Mouse (Mus musculus) T-helper 1 cell (primary cell): ENCODE results near the gene Olfr684.

Experiments
- in situ Hi-C: fragments of 300-600 bp; cut with MboI, MseI; formaldehyde crosslinking; loops from one replicate; pipeline ENCODE4 v1.15.1; 2025; ENCODE audit warnings: high pct_unique_total_duplicates

Gene Olfr684

DNA sequence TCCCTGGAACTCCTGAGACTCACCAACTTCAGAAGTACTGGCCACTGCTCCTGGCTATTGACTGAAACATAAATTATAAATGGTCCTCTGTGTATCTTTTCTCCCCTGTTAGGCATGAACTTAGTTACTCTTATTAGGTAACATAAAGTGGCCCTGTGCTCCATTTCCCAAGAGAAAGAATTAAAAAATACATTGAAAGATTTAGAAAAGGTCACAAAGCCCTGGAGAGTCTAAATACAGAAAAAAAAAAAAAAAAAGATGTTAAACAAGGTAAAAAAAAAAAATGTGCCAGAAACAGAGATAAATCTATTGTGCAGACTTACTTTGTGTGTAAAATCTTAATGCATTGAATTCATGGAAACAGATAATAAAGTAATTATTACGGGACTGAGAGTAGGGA lies at the start of gene Olfr684:
Olfr684 (minus strand) TSS at position 101 of the 400 bp plus-strand sequence.
- in situ Hi-C loops, result no loop called here

DNA sequence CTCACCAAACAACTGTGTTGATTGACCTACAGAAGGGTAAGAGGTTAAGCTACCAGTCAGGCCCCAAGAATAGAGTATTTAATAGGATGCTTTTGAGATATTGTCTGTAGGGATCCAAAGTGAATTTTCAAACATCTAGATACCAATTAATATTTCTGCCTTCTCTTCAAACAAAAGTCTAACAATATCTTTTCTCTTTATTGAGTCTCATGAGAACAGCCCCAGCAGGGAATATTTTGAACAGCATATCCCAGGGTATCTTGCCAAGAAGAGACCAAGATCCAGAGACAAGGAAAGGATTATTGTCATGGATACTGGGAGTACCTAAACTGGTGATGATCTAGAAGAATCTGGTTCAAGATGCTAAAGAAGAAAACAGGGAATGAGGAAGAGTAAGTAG lies 43.9 kb upstream of the Olfr684 start, which contains the start of gene Olfr686:
Olfr686 (minus strand) TSS at position 101 of the 400 bp plus-strand sequence.
- in situ Hi-C loops, result no loop called here

DNA sequence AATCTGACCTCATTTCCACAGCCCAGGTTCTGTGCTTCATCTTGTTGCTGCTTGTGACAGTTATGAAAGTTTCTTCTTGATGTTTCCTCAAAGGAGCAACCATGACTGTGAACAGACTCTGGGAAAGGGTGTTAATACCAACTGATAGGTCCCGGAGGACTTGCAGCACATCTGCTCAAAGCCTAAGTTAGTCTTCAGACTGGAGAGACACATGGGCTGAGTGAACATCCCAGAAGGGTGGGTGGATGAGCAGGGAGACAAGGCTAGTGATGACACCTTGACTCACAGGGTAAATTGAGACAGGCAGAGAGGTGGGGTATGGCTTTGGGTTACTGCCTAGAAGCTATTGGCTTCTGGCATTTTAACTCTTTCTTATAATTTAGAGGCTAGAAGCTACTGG lies 22.5 kb upstream of the Olfr684 start, which contains the start of gene Olfr685:
Olfr685 (minus strand) TSS at position 101 of the 400 bp plus-strand sequence.
- in situ Hi-C loops, result no loop called here

DNA sequence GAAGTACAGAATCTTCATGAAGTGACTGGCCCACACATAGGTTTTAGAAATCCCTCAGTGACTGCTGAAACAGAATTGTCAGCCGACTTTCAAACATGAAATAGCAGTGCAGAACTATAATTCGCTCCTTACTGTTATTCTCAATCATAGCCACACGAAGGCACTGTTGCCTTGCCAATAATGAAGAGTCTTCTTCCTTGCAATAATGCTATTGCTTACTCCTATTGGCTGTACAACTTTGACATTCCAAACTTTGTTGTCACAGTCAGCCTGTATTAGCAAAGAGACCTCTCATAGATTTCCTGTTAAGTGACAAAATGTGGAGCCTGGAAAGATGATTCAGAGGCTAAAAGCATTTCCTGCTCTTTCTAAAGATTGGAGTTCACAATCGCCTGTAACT lies 7.3 kb upstream of the Olfr684 start:
- in situ Hi-C loops, result loop anchor here (5.0 to 10.0 kb wide), 2 partner anchors 793 to 1446 kb away; no protein-coding TSS in a partner anchor

DNA sequence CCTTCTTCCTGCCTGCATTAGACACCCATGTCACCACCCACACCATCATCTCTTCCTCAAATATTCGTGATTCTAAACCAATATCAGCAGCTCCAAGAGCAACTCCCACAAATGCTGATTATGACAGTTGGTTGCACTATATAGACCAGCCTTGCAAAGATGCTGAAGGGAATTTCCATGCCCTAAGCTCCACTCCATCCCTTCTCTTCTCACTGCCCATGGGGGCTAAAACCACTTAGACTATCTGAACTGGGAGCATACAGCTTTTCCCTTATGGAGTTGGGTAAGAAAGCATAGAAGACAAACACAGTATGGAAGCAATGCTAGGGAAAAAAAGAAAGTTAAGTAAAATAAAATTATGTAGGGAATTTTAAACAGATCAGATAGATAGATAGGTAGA lies 16.5 kb downstream of the Olfr684 start, which contains the start of gene Olfr683:
Olfr683 (minus strand) TSS at position 101 of the 400 bp plus-strand sequence.
- in situ Hi-C loops, result no loop called here

DNA sequence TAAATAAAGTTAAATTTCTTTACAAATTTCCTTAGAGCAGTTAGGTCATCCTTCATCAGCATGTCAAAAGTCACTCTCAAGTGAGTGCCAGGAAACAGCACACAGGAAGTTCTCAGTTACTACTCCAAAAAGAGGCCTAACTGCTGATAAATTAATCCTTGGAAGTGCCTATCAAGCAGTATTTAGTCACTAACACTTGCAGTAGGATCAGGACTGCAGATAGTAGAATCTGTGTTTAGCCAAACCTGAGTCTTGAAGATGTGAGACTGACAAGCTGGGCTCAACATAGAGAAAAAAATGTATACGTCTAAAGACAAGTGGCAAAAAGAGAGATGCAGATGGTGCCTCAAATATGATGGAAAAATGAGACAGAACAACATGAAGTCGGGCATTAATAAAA lies 22.2 kb downstream of the Olfr684 start:
- in situ Hi-C loops, result no loop called here

DNA sequence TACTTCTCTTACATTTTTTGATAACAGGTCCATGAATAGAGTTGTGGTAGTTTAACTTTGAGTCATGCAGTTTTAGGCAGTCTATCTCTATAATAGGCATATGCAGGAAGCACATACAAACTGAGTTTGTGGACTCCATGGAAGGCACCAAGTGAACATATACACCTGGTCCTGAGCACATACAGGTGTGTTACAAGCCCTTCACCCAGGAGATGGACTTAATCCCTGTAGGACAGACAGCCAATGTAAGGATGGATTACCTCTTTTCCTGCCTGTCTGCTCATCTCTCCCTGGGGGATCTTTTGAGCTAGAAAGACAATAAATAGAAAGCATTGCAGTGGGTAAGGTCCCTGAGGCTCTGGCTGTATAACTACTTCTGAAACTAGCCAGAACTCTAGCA lies 46.9 kb downstream of the Olfr684 start, which contains the start of gene Olfr681:
Olfr681 (plus strand) TSS at position 301 of the 400 bp plus-strand sequence.
- in situ Hi-C loops, result no loop called here
